ENCODE assay signal across 22 mouse cellular contexts in genomic region chr5:114782991-114783390, GRCm38 (mm10). TPM values are rescaled to one million over a fixed set of nuclear protein-coding genes. Genes with fewer than 3 reads are reported as not detected.
A peak's percentile ranks its signal among the peaks of the same experiment; 100 is the strongest.
DNase-seq lines count a peak whose midpoint lies in the region; ATAC-seq and TF ChIP-seq lines count a peak whose summit lies in the region.
"Had no signal": no experiment of that assay in that cellular context is flagged by ENCODE, and none has a peak within 500 bp of the region (broad histone marks: within the 10 kb centered on the region; RNA-seq: fewer than 3 reads in every experiment).

No protein-coding gene starts in this region.

- H3K27ac ChIP-seq in lung, embryonic 15.5 days, result peak overlapping the region; percentile 57
- H3K27ac ChIP-seq in bone marrow, adult 2 months (ENCODE audit: control insufficient read depth, insufficient read depth, low read depth, low read length, poor library complexity), result 0 out of 2 replicates have a peak overlapping the region, but pooled peaks have one; percentile 10
- H3K27ac ChIP-seq in liver, postnatal 0 days (ENCODE audit: low read depth), result 0 out of 2 replicates have a peak overlapping the region, but pooled peaks have one; percentile 85
- H3K27ac ChIP-seq: embryonic facial prominence, embryonic 10.5 days; forebrain, embryonic 15.5 days; hindbrain, embryonic 14.5 days; kidney, postnatal 0 days; limb, embryonic 13.5 days; stomach, postnatal 0 days had no signal

- no peaks in the 10 kb centered on the region for H3K27me3 ChIP-seq in lung, embryonic 15.5 days
- no peaks in the 10 kb centered on the region for H3K27me3 ChIP-seq in G1E (ENCODE audit: insufficient read depth, low read length)
- no peaks in the 10 kb centered on the region for H3K27me3 ChIP-seq in liver, postnatal 0 days (ENCODE audit: insufficient read depth, low read length)
- H3K27me3 ChIP-seq: forebrain, embryonic 15.5 days; heart, embryonic 13.5 days; limb, embryonic 13.5 days; midbrain, embryonic 12.5 days; Patski had no signal

- no peak for DNase-seq in lung, postnatal 10 days
- DNase-seq in G1E (ENCODE audit: low spot score), result no peak
- DNase-seq in liver, postnatal 0 days, result no peak
- no peak for DNase-seq in yolk sac, embryonic 10.5 days (ENCODE audit: low spot score)
- DNase-seq in frontal cortex, adult 2 months (ENCODE audit: extremely low spot score in 1 of 2, low spot score in 1 of 2), result no peak
- DNase-seq: cerebellum, adult 11-12 months; cerebellum, postnatal 10 days; gastrocnemius, postnatal 10 days; heart, postnatal 4 days; kidney, adult 2 months; lung, adult 2 months had no signal

- H3K36me3 ChIP-seq in lung, embryonic 15.5 days, result peaks cover 16% of the 10 kb centered on the region; the same call in 1 of the 2 replicates
- H3K36me3 ChIP-seq in G1E (replicated peaks), result peaks cover 84% of the 10 kb centered on the region
- H3K36me3 ChIP-seq in liver, postnatal 0 days (replicated peaks; ENCODE audit: insufficient read depth, low read length), result peaks cover 21% of the 10 kb centered on the region

- no peak overlapping the region for H3K4me2 ChIP-seq in lung, embryonic 15.5 days
- H3K4me2 ChIP-seq in liver, postnatal 0 days (ENCODE audit: low read depth, low read length), result no peak overlapping the region
- H3K4me2 ChIP-seq: forebrain, embryonic 15.5 days; heart, embryonic 13.5 days; hindbrain, embryonic 14.5 days; limb, embryonic 13.5 days; midbrain, embryonic 12.5 days had no signal

- H3K4me3 ChIP-seq in lung, embryonic 15.5 days, result no peak overlapping the region
- H3K4me3 ChIP-seq in G1E (ENCODE audit: low read depth, low read length), result peak overlapping the region; percentile 66; the same call in 1 of the 2 replicates
- no peak overlapping the region for H3K4me3 ChIP-seq in bone marrow, adult 2 months (replicated peaks; ENCODE audit: control insufficient read depth, low read depth, low read length)
- no peak overlapping the region for H3K4me3 ChIP-seq in liver, postnatal 0 days (ENCODE audit: low read depth, low read length)
- H3K4me3 ChIP-seq: embryonic facial prominence, embryonic 10.5 days; forebrain, embryonic 15.5 days; heart, embryonic 13.5 days; limb, embryonic 13.5 days; midbrain, embryonic 12.5 days had no signal

- ATAC-seq in lung, embryonic 15.5 days (ENCODE audit: borderline replicate concordance, extremely low read depth, low FRiP score, low TSS enrichment), result no peak
- no peak for ATAC-seq in G1E (ENCODE audit: extremely low read depth, insufficient number of reproducible peaks, low FRiP score, poor library complexity, severe bottlenecking)
- no peak for ATAC-seq in liver, postnatal 0 days
- ATAC-seq: forebrain, embryonic 15.5 days; Patski had no signal

- H3K4me1 ChIP-seq in lung, embryonic 15.5 days, result peaks cover 54% of the 10 kb centered on the region
- H3K4me1 ChIP-seq in G1E (ENCODE audit: insufficient read depth, low read depth, low read length), result peaks cover 93% of the 10 kb centered on the region
- H3K4me1 ChIP-seq in bone marrow, adult 2 months (ENCODE audit: control insufficient read depth, insufficient read depth, low read length), result peaks cover 28% of the 10 kb centered on the region
- H3K4me1 ChIP-seq in liver, postnatal 0 days (ENCODE audit: insufficient read depth), result peaks cover 45% of the 10 kb centered on the region
- H3K4me1 ChIP-seq: limb, embryonic 13.5 days had no signal

- TF ChIP-seq POLR2A in bone marrow, adult 2 months (IDR thresholded peaks at IDR 0.05; ENCODE audit: borderline replicate concordance, control insufficient read depth, low read depth, low read length), result no peak

- H3K9ac ChIP-seq in lung, embryonic 15.5 days, result no peak overlapping the region
- no peak overlapping the region for H3K9ac ChIP-seq in liver, postnatal 0 days (replicated peaks)
- H3K9ac ChIP-seq: forebrain, embryonic 15.5 days; heart, embryonic 13.5 days; hindbrain, embryonic 14.5 days; limb, embryonic 13.5 days; midbrain, embryonic 12.5 days had no signal

- no peak for TF ChIP-seq EP300 in liver, postnatal 0 days (IDR thresholded peaks at IDR 0.05; ENCODE audit: low read depth)

- 54% methylated on average over 9 of the region's 9 CpGs for WGBS in lung, embryonic 15.5 days
- WGBS in bone marrow, adult 2 months, result 30% methylated on average over 9 of the region's 9 CpGs
- 44% methylated on average over 9 of the region's 9 CpGs for WGBS in liver, postnatal 0 days (ENCODE audit: insufficient replicate concordance)

- no peak for TF ChIP-seq CTCF in G1E (IDR thresholded peaks at IDR 0.05; ENCODE audit: low read depth, low read length)
- no peak for TF ChIP-seq CTCF in bone marrow, adult 2 months (IDR thresholded peaks at IDR 0.05; ENCODE audit: control insufficient read depth, insufficient read depth, low read length)
- TF ChIP-seq CTCF in liver, postnatal 0 days (IDR thresholded peaks at IDR 0.05; ENCODE audit: low read depth), result no peak

- no peaks in the 10 kb centered on the region for H3K9me3 ChIP-seq in lung, embryonic 15.5 days
- H3K9me3 ChIP-seq in G1E (replicated peaks), result no peaks in the 10 kb centered on the region
- no peaks in the 10 kb centered on the region for H3K9me3 ChIP-seq in liver, postnatal 0 days (ENCODE audit: low read length)
- H3K9me3 ChIP-seq: embryonic facial prominence, embryonic 10.5 days; forebrain, embryonic 15.5 days; heart, embryonic 13.5 days; limb, embryonic 13.5 days; midbrain, embryonic 12.5 days had no signal

RNA-seq across cellular contexts. Expression of gene Git2, which starts 7.7 kb away (rescaled TPM):
- polyA plus RNA-seq in lung, embryonic 15.5 days (2015; fragmentation: Nextera tagmentation; extraction: Ambion mirVana), result 48.7 and 49.3 TPM in 2 replicates
- 213 and 227 TPM in 2 replicates for total RNA-seq in G1E (2014; fragmentation: Nextera tagmentation)
- 101 and 104 TPM in 2 replicates for total RNA-seq in G1E (2017)
- 201 and 245 TPM in 2 replicates for polyA plus RNA-seq in G1E (2012)
- 33.6 and 52.4 TPM in 2 replicates for polyA plus RNA-seq in bone marrow, adult 2 months (2011; ENCODE audit: insufficient read depth, insufficient read length, low replicate concordance, missing spikeins)
- 10.5 and 11.1 TPM in 2 replicates for polyA plus RNA-seq in liver, postnatal 0 days (2015; fragmentation: Nextera tagmentation; extraction: Ambion mirVana)
- 48.1 and 49.1 TPM in 2 replicates for polyA plus RNA-seq in frontal cortex, adult 2 months (2012; rRNA removed)

RNA-seq across cellular contexts. Expression of gene Ankrd13a, which starts 8.5 kb away (rescaled TPM):
- polyA plus RNA-seq in lung, embryonic 15.5 days (2015; fragmentation: Nextera tagmentation; extraction: Ambion mirVana), result 77.4 and 79.3 TPM in 2 replicates
- total RNA-seq in G1E (2014; fragmentation: Nextera tagmentation) (779 and 780 TPM in 2 replicates), G1E (2017) (554 and 576 TPM in 2 replicates)
- polyA plus RNA-seq in G1E (2012), result 737 and 869 TPM in 2 replicates
- polyA plus RNA-seq in bone marrow, adult 2 months (2011; ENCODE audit: insufficient read depth, insufficient read length, low replicate concordance, missing spikeins), result 60.5 and 99.2 TPM in 2 replicates
- 26.7 TPM in 2 replicates for polyA plus RNA-seq in liver, postnatal 0 days (2015; fragmentation: Nextera tagmentation; extraction: Ambion mirVana)
- polyA plus RNA-seq in frontal cortex, adult 2 months (2012; rRNA removed), result 32.8 and 33.0 TPM in 2 replicates

RNA-seq across cellular contexts. Expression of gene 1500011B03Rik, which starts 40.3 kb away (rescaled TPM):
- polyA plus RNA-seq in lung, embryonic 15.5 days (2015; fragmentation: Nextera tagmentation; extraction: Ambion mirVana), result 76.5 and 76.8 TPM in 2 replicates
- total RNA-seq in G1E (2014; fragmentation: Nextera tagmentation) (10.8 and 12.0 TPM in 2 replicates), G1E (2017) (1.9 and 2.0 TPM in 2 replicates)
- polyA plus RNA-seq in G1E (2012), result 0.45 and 0.94 TPM in 2 replicates
- 16.9 and 25.3 TPM in 2 replicates for polyA plus RNA-seq in bone marrow, adult 2 months (2011; ENCODE audit: insufficient read depth, insufficient read length, low replicate concordance, missing spikeins)
- polyA plus RNA-seq in liver, postnatal 0 days (2015; fragmentation: Nextera tagmentation; extraction: Ambion mirVana), result 31.2 and 32.5 TPM in 2 replicates
- 223 and 253 TPM in 2 replicates for polyA plus RNA-seq in frontal cortex, adult 2 months (2012; rRNA removed)

Comparison
In these comparisons a context has a peak if more than half of its experiments do, and no peak if none do; other contexts are left out.
1. H3K27ac ChIP-seq: peak in every context shown above with its lines; median percentile 85 in liver, postnatal 0 days; 57 in lung, embryonic 15.5 days; 10 in bone marrow, adult 2 months.